Mouse (Mus musculus) left cerebral cortex, adult 11 months (tissue): Measurements from ENCODE around the gene Lemd2.

Source experiments
- DNase-seq: peaks from one replicate; pipeline ENCODE4 v3.0.0; 2022; ENCODE audit warnings: low spot score

Lemd2 gene

GRCm38 (mm10) chr17:27187059-27187458 lies 17.2 kb downstream of the Lemd2 start:
- DNase-seq, result no peak

- no peak for DNase-seq
These were observed 18.2 kb downstream of the Lemd2 start for GRCm38 (mm10) chr17:27186068-27186467.

DNA sequence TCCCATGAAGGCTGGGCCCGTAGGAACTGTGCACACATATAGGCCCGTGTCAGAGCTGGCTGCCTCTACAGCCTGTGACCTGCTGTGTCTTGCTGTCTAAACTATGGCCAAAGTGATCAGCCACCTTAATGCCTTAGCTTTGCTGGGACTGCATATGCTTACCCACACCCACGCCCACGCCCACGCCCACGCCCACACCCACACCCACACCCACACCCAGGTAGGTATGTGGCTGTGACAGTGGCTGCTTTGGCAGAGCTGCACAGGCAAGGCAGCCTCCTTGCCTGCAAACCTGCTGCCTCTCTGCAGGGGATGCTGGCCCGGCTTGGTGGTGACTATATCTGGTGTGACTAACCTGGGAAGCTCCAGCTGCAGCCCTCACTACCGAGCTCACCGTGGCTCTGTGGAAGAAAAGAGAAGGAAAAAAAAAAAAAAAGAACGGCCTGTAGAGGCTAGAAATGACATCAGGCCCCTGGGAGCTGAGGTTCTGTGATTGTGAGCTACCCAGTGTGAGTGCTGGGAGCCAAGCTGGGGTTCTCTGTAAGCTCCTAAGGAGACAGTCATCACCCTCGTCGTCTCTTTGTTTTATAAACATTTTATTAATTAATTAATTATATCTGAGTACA lies 20.5 kb downstream of the Lemd2 start:
- DNase-seq, result no peak

DNA sequence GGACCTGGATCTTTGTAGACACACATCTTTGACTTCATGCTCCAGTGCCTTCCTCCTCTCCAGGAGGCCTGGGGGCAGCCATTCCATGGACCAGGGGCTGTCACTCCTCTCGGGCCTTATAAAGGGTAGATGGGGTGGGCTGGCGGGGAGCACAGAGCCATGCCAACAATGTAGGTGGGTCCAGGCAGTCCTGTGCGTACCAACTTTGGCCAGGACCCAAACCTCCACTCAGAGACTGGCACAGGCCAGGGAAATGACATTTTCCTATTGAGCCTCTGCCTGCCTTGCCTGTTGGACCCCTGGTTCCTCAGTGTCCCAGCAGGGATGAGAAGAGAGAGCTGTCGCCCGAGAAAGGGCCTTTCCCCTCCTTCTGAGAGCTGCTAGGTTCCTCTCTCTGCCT lies 21.9 kb downstream of the Lemd2 start:
- no peak for DNase-seq

GRCm38 (mm10) chr17:27181666-27182065 lies 22.6 kb downstream of the Lemd2 start:
- no peak for DNase-seq

DNA sequence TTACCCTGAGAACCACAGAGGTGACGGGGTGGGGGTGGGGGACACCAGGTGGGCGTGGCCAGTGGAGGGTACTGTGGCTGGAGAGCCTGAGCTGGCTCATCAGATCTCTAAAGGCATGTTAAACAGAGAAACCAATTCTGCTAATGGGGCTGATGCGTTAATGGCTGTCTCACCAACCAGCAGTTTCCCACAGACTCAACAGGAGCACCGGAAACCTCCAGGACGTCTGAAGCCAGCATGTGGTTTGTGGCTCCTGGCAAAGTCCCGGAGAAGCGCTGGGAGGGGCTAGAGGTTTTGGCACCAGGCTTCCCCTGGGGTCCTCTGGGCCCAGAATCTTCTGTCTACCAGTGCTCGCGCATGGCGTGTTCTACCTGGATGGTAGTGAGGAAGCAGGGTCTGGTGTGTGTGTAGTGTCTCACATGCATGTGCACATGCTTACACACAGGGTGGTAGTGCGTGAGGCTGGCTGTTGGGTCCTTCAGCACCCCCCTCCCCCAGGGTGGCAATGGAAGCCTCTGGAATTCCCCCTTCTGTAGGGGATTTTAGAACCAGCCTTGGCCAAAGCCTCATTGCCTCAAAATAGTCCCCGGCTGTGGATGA lies 24.5 kb downstream of the Lemd2 start:
- DNase-seq, result no peak

DNA sequence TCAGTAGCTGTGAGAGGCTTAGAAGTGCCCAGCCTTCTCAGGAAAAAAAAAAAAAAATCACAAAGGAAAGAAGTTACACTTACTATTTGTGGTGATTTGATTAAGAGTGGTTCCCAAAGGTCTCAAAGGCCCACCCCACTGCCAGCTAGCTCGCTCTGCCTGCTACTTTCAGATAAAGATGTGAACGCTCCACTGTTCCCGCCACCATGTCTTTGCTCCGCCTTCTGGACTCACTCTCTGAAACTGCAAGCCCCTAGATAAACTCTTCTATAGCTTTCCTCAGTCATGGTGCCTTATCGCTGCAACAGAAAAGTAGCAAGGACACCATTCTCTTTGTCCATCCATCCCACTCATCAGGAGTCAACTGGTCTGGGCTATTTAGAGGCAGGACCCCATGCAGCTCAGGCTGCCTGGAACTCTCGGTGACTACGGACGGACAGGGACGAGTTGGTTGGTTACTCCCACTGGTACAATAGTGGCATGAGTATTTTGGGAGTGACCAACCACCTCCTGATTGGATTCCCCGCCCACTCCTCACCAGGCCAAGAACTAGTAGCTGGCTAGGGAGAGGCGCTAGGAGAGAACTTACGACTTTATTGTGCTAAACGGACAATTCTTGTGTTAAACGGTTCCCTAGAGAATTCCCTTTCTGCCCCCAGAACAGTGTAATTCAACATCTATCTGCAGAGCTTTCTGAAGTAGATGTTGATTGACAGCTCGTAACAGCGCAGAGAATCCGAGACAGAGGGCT lies 25.7 kb downstream of the Lemd2 start:
- DNase-seq, result no peak

DNA sequence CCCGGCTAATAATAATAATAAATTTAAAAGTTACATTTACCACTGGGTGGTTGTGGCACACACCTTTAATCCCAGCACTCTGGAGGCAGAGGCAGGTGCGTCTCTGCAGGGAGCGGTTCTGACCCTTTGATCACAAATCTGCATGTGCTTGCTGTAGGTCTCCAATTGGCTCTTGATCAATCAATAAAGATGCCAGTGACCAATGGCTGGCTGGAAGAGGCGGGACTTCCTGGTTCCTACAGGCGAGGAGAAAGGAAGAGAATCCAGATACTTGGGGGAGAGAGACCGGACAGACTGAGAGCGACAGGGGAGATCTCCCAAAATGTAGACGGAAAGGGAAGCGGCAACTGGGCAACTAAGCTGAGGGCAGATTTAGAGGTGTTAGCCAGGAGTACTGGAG lies 26.2 kb downstream of the Lemd2 start:
- DNase-seq, result no peak

- DNase-seq, result no peak
These were observed 27.5 kb downstream of the Lemd2 start for GRCm38 (mm10) chr17:27176754-27177153.

DNA sequence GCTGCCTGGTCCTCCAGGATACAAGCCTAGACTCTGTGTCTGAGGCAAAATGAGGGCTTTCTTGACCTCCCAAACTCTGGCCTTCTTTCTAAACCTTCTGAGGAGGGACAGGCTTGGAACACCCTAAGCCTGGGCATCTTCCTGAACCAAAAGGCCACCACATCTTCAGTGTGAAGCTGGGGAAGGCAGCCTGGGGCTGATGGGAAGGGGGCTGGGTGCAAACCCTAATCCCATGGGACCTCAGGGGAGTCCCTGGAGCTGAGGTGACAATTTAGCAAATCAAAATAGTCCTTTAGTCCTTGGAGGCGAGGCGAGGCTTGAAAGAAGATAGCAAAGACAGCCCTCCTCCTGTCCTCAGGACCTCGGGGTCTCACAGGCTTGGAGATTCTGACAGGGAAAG lies 28.0 kb downstream of the Lemd2 start:
- DNase-seq, result no peak

GRCm38 (mm10) chr17:27175196-27175874 lies 28.9 kb downstream of the Lemd2 start:
- DNase-seq, result no peak

GRCm38 (mm10) chr17:27173715-27174114 lies 30.6 kb downstream of the Lemd2 start:
- no peak for DNase-seq

GRCm38 (mm10) chr17:27172459-27172858 lies 31.8 kb downstream of the Lemd2 start:
- no peak for DNase-seq

DNA sequence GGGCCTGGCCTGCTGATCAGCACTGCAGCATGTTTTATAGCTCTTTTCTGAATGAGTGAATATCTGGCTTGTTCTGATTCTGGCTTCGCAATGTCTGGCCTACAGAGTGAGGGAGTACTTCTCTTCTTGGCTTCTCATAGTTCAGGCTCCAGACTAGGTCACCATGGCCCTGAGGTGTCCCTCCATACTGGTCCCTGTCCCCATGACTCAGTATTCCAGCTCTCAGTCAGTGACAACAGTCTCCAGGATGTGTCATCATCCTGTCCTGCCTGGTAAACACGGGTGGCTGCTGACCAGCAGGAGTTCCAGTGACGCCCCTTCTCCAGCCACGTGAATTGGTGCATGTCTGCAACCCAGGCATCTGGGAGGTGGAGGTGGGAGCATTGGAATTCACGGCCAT lies 33.1 kb downstream of the Lemd2 start:
- no peak for DNase-seq

- no peak for DNase-seq
These were observed 34.1 kb downstream of the Lemd2 start for GRCm38 (mm10) chr17:27169952-27170695.

- no peak for DNase-seq
These were observed 35.7 kb downstream of the Lemd2 start for GRCm38 (mm10) chr17:27168569-27168968.

- DNase-seq, result no peak
These were observed 36.7 kb downstream of the Lemd2 start, which contains the start of gene Ip6k3 for GRCm38 (mm10) chr17:27167545-27167944. Gene Ip6k3 (minus strand): TSS chr17:27167795.

DNA sequence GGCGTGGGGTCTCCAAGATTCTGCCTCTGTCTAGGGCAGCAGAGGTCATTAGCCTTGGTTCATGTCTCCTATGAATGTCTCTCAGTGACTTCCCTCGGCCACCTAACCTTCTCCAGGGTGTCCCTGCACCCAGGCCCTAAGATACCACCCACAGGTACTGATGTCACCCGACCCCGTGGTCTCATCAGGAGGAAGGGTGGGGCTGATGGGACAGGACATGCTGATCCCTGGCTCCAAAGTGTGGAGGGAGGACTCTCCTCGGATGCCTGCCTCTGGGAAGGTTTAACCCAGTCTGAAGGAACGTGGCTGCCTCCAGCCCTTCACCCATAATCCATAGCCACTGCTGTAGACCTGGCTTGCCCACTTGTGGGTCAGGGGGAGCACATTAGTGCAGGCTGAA lies 37.4 kb downstream of the Lemd2 start:
- DNase-seq, result no peak

DNA sequence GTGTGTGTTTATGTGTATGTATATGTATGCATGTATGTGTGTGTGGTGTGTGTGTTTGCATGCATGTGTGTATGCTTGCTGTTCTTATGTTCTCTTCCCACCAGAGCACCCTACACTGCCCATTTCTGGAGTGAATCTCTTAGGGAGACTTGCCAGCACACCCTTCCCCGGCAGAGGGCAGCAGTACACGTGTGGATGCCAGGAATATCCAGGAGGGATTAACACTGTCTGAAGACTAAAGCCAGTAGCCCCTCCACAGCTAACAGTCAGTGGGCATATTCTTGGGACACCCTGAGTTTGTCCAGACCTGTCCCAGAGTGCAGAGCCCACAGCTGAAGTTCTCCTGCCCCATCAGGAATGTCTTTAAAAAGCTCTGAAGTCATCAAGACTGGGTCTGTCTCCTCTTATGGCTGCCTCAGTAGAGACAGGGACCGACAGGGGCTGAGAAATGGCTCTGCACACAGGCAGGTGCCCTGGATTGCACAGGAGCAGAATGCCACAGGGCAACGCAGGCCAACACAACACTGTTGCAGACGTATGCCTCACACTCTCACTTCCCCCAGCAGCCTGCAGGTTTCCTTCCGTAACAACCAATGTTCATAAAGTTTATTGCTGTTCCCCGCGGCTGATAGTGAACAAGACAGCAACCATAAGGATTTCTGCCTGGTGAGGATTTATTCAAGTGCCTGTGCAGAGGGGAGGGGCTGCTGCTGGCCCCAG lies 39.1 kb downstream of the Lemd2 start:
- DNase-seq, result peak; percentile 30

GRCm38 (mm10) chr17:27160905-27161304 lies 43.4 kb downstream of the Lemd2 start:
- DNase-seq, result no peak

- no peak for DNase-seq
These were observed 45.1 kb downstream of the Lemd2 start for GRCm38 (mm10) chr17:27159169-27159568.
